Mouse (Mus musculus) kidney, embryonic 14.5 days (tissue): ENCODE data around the gene Trappc3. TPM values are rescaled to one million over a fixed set of nuclear protein-coding genes. Genes with fewer than 3 reads are reported as not detected.

Source experiments
- ATAC-seq: fragments of 200-750 bp; cut with Nextera tagmentation; 2 replicates; pipeline ENCODE4 v1.8.0; 2017; ENCODE audit warnings: moderate number of reproducible peaks, mild to moderate bottlenecking, moderate TSS enrichment, moderate library complexity; ENCODE audit not compliant: low FRiP score, low TSS enrichment
- H3K27ac ChIP-seq: fragments of 300-500 bp; sonication (generic); 2 replicates; pipeline ENCODE4 v1.5.1; 2014; ENCODE audit warnings: low read depth, mild to moderate bottlenecking, low read length, moderate library complexity, mixed read lengths
- H3K27me3 ChIP-seq: fragments of 300-500 bp; sonication (generic); 2 replicates; pipeline ENCODE4 v1.6.1; 2014; ENCODE audit warnings: mild to moderate bottlenecking, low read length; ENCODE audit not compliant: control insufficient read depth, insufficient read depth
- H3K36me3 ChIP-seq: fragments of 300-500 bp; sonication (generic); 2 replicates; pipeline ENCODE4 v1.6.1; 2014; ENCODE audit warnings: low read length, mixed read lengths; ENCODE audit not compliant: control insufficient read depth, insufficient read depth
- H3K4me1 ChIP-seq: fragments of 300-500 bp; sonication (generic); 2 replicates; pipeline ENCODE4 v1.6.1; 2014; ENCODE audit warnings: low read length, mixed read lengths; ENCODE audit not compliant: control insufficient read depth, insufficient read depth
- H3K4me2 ChIP-seq: fragments of 300-500 bp; sonication (generic); replicated peaks from 2 replicates; pipeline ENCODE4 v1.6.1; 2014; ENCODE audit warnings: low read depth, mild to moderate bottlenecking, low read length
- H3K4me3 ChIP-seq: fragments of 300-500 bp; sonication (generic); 2 replicates; pipeline ENCODE4 v1.5.1; 2014; ENCODE audit warnings: mild to moderate bottlenecking, low read length
- H3K9ac ChIP-seq: fragments of 300-500 bp; sonication (generic); 2 replicates; pipeline ENCODE4 v1.6.1; 2014; ENCODE audit warnings: low read depth, mild to moderate bottlenecking, low read length, moderate library complexity
- H3K9me3 ChIP-seq: fragments of 300-500 bp; sonication (generic); 2 replicates; pipeline ENCODE4 v1.6.1; 2016; ENCODE audit warnings: low read length; ENCODE audit not compliant: control insufficient read depth
- WGBS: fragments of 180-500 bp; shearing (Covaris S2); extraction: QIAGEN DNeasy Blood & Tissue Kit; methylation state at CpG from one replicate; pipeline ENCODE4 v1.1.7; 2014; 5-methylcytosine and 5-hydroxymethylcytosine counted together
- polyA plus RNA-seq: library from polyadenylated mRNA; unstranded; fragments of >200 nt; fragmentation: Nextera tagmentation; extraction: Ambion mirVana; gene quantifications from 2 replicates; pipeline ENCODE4 v1.2.1, GENCODE M21; 2014

Trappc3 gene
- polyA plus RNA-seq, 1 experiment from 2014 or later = 19.7 TPM

DNA sequence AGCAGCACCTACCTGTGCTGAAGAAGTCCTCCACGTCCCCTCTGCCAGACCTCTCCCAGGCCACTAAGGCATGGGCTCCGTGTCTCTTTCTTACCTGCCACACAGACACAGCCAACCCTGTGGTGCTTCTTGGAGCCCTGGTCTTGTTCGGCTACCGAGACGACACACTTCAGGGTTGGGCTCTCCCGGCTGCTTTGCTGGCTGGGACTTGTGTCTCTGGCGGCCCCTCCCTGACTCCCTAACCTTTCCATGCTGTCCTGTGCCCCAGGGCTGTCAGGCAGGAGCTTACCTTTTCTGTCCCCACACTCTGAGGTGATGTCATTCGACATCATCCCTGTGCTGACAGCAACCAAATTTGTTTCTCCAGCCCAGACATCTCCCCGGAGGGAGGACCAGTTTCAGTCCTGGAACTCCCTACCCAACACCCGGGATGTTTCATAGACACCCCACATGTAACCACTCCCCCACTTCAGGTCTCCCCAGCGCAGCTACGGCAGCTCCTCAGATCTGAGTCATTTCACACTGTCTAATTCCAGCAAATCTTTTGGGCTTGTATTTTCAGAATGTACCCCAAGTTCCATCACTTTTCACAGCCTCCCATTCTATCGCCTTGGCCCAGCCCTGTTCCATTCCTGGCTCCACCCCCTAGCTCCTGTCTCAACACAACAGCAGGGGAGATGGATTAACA is 15.8 kb upstream of the Trappc3 start:
- Histone ChIP-seq H3K9ac (no peak overlapping the region), H3K4me1 (peaks cover 5% of the 10 kb centered on the region; the same call in 1 of the 2 replicates), H3K9me3 (no peaks in the 10 kb centered on the region), H3K4me2 (no peak overlapping the region), H3K27ac (no peak overlapping the region), H3K4me3 (no peak overlapping the region), H3K27me3 (no peaks in the 10 kb centered on the region), H3K36me3 (peaks cover 29% of the 10 kb centered on the region)
- no peak for ATAC-seq
- WGBS = 84% methylated on average over 13 of the region's 13 CpGs

DNA sequence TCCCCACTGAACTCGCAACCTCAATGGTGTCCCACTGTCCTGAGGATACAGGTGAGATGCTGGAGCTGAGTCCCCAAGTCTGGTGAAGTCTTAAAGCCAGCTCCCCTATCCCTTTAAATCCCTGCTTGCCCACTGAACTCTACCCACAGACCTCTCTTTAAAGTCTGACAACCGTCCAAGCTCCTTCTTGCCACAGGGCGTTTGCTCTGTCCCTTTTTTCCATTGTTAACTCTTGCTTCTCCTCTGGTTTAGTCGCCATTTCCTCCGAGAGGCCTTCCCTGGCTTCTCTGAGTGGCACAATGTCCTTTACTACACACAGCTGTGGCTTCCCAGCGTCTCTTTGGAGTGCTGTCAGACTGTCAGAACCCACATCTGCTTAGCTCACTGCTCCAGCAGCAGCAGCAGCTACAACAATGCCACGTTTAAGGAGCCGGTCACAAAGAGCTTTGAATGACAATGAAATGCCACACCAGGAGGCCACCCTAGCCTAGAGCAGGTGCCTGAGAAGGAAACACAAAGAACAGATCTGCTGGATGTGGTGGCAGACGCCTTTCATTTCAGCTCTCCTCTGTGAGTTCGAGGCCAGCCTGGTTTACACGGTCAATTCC is 13.8 kb upstream of the Trappc3 start:
- H3K4me2 ChIP-seq = no peak overlapping the region
- H3K9me3 ChIP-seq = no peaks in the 10 kb centered on the region
- peaks cover 16% of the 10 kb centered on the region for H3K36me3 ChIP-seq
- ATAC-seq = no peak
- peaks cover 22% of the 10 kb centered on the region; the same call in 1 of the 2 replicates for H3K4me1 ChIP-seq
- H3K27me3 ChIP-seq = no peaks in the 10 kb centered on the region
- no peak overlapping the region for H3K27ac ChIP-seq
- WGBS = 32% methylated on average over 11 of the region's 11 CpGs
- H3K9ac ChIP-seq = no peak overlapping the region
- H3K4me3 ChIP-seq = no peak overlapping the region

DNA sequence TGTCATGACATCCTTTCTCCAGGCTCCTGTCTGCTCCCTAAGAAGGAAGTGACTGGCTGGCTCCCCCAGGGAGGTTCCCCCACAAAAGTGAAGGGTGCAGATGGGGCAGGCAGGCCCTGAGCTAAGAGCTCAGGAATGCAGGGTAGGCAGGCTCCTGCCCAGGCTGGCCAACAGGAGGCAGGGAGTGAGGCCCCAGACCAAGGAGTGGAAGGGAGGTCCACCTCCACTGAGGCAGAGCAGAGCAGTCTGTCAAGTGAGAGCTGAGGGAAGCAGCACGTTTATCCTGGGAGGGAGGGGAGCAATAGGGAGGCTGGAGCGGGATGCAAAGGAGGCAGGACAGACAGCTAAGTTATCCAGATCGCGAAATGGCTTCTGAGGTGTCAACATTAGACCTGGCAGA is 11.5 kb upstream of the Trappc3 start:
- no peak for ATAC-seq
- Histone ChIP-seq H3K27ac (no peak overlapping the region), H3K9ac (no peak overlapping the region), H3K27me3 (no peaks in the 10 kb centered on the region), H3K36me3 (peaks cover 13% of the 10 kb centered on the region), H3K9me3 (no peaks in the 10 kb centered on the region), H3K4me2 (no peak overlapping the region), H3K4me3 (no peak overlapping the region), H3K4me1 (peaks cover 35% of the 10 kb centered on the region)
- WGBS = 54% methylated on average over 4 of the region's 4 CpGs

DNA sequence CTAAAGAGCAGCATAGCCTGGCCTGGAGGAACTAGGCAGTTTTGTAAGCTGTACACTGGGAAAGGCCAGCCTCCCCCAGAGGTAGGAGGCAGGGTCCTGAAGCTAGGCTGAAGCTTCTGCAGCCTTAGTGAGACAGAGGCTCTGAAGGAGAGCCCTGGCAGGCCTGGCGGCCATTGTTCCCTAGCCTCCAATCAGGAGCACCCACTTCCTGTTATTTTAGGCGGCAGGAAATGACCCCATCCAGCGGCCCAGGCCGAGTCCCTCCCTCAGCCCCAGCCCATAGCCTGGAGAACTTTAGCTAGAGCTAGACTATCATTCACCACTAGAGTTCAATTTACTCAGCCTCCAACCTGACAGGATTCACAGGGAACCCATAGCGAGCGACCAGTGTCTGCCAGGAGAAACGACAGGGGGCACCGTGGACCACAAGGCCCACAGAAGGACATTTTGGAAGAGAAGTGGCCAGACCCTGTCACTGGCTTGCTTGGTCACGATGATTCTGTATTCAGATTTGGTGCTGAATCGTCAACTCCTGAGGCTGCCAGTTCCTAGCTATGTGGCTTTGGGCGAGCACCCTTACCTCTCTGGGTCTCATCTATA is 10.4 kb upstream of the Trappc3 start:
- H3K27ac ChIP-seq = peak overlapping the region; percentile 52; the same call in 1 of the 2 replicates
- H3K4me2 ChIP-seq = peak overlapping the region; percentile 2; the same call in 1 of the 2 replicates
- peak overlapping the region; percentile 42 for H3K9ac ChIP-seq
- no peaks in the 10 kb centered on the region for H3K9me3 ChIP-seq
- H3K4me3 ChIP-seq = 0 out of 2 replicates have a peak overlapping the region, but pooled peaks have one; percentile 6
- ATAC-seq = no peak
- no peaks in the 10 kb centered on the region for H3K27me3 ChIP-seq
- H3K36me3 ChIP-seq = peaks cover 10% of the 10 kb centered on the region
- peaks cover 37% of the 10 kb centered on the region for H3K4me1 ChIP-seq
- 55% methylated on average over 11 of the region's 11 CpGs for WGBS

DNA sequence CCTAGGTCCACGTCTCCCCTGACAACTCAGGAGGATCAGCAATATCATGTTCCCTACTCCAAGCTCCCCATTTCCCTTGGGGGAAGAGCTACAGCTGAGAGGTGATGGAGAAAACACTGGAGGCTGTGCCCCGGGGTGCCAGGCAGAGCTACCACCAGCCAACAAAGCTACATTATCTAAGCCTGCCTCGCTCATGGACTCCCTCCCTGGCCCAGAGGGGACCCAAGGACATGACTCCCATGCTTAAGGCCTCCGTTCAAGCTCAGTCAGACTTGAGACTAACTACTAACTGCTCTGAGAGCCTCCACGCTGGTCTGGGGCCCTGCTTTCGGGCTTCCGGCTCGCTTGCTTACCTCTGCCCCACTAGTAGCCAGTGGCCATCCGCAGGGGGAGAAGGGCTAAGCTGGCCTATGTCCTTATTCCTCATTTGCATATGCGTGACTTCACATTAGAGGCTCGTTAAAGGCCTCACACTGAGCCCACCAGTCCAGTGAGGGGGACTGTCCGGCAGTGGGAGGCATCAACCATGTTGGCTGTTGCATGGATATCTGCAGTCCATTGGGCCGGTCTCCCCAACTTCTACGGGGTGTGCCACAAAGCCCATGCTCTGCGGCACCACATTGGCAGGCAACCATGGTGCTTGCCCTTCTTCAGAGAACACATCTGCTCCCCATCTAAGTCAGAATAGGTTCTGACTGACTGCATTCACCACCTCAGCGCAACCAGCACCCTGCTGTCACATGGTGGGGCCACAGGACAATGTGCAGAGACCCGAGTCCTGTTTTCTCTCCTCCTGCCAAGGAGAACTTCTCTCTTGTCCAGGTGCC is 9.5 kb upstream of the Trappc3 start:
- H3K4me3 ChIP-seq = no peak overlapping the region
- 0 out of 2 replicates have a peak overlapping the region, but pooled peaks have one; percentile 42 for H3K9ac ChIP-seq
- 0 out of 2 replicates have a peak overlapping the region, but pooled peaks have one; percentile 10 for H3K4me2 ChIP-seq
- WGBS = 81% methylated on average over 17 of the region's 17 CpGs
- H3K27ac ChIP-seq = no peak overlapping the region
- peaks cover 45% of the 10 kb centered on the region for H3K4me1 ChIP-seq
- peaks cover 4% of the 10 kb centered on the region; the same call in 1 of the 2 replicates for H3K36me3 ChIP-seq
- no peaks in the 10 kb centered on the region for H3K27me3 ChIP-seq
- ATAC-seq = no peak
- H3K9me3 ChIP-seq = no peaks in the 10 kb centered on the region

DNA sequence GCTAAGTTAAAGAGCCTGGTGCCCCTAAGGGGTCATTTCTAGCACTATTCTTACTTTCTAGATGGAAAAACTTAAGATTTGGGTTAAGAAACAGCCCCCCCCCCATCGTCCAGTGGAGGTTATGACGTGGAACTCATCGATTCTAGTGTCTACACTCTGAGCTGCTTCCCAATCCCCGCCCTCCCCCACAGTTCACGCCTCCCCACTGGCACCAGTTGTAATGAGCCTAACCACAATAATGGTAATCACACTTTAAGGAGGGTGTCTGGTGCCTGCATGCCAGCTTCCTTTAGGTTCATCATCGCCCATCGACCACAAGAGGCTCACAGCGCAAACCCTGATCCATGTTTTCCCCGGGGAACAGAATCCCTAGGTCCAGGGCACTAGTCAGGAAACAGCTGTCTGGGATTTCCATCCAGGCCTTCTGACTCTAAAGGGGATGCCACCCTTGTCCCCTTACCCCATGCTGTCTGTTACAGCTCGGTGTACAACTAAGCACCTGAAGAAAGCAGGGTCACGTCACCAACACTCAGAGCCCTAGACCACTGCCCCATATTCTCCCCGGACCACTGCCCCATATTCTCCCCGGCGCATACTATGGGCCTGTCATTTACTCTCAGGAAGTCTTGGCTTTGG is 8.4 kb upstream of the Trappc3 start:
- Histone ChIP-seq H3K9me3 (no peaks in the 10 kb centered on the region), H3K27me3 (no peaks in the 10 kb centered on the region), H3K4me1 (peaks cover 49% of the 10 kb centered on the region), H3K36me3 (no peaks in the 10 kb centered on the region), H3K4me2 (peak overlapping the region; percentile 86), H3K4me3 (peak overlapping the region; percentile 100), H3K9ac (peak overlapping the region; percentile 99; the same call in 1 of the 2 replicates), H3K27ac (no peak overlapping the region)
- ATAC-seq = no peak
- 62% methylated on average over 14 of the region's 14 CpGs for WGBS

DNA sequence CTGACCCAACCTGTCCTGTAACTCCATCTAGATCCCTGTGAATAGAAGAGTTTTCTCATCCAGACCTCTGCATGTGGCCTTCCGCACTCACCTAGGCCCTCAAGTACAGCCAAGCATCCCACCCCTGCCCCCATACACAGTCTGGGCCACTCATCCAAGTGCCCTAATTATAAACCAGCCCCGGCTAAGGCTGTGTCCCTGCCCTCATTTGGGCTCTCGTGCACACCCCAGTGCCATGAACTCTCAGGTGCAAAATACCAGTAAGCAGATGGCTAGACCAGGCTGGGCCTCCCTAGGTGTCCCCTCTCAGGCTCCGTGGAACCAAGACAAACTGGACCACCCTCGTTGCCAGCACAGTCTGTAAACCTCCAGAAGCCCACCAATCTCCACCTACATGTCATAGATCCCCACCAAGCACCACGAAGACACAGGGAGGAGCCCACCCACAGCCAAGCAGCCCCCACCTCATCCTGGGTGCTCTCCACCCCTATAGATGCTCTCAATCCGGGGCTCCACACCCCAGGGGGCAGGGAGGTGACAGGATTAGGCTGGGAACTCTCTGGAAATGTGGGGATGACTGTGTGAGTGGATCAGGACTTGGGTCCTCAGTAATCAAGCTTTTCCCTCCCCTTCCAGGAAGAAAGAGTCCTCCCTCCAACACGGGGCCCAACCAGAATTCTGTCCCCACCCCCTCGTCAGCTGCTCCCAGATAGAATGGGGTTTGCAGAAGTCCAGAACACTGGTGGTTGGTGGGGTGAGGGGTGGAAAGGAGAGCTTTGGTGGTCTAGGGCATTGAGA is 7.6 kb upstream of the Trappc3 start:
- WGBS = 16% methylated on average over 9 of the region's 9 CpGs
- Histone ChIP-seq H3K9ac (peak overlapping the region; percentile 99), H3K4me1 (peaks cover 55% of the 10 kb centered on the region), H3K4me2 (peak overlapping the region; percentile 86), H3K9me3 (no peaks in the 10 kb centered on the region), H3K36me3 (no peaks in the 10 kb centered on the region), H3K4me3 (peak overlapping the region; percentile 100), H3K27me3 (no peaks in the 10 kb centered on the region), H3K27ac (peak overlapping the region; percentile 89; the same call in 1 of the 2 replicates)
- ATAC-seq = no peak
